Mouse (Mus musculus) brain, embryonic 14.5 days (tissue): ENCODE data around the gene Slc6a3. TPM values are rescaled to one million over a fixed set of nuclear protein-coding genes. Genes with fewer than 3 reads are reported as not detected.

Experiments used
- DNase-seq: peaks from one replicate; pipeline ENCODE4 v3.0.0-alpha.2; 2011; ENCODE audit warnings: low read depth
- CTCF ChIP-seq: fragments of 200-500 bp; IDR thresholded peaks from 2 replicates; pipeline ENCODE4 v1.5.1; 2012; ENCODE audit warnings: inconsistent platforms, mild to moderate bottlenecking, moderate library complexity, borderline replicate concordance; ENCODE audit not compliant: insufficient read depth, insufficient read length; ENCODE audit errors: extremely low read depth
- POLR2A ChIP-seq: fragments of 200-500 bp; IDR thresholded peaks from 2 replicates; pipeline ENCODE4 v1.6.1; 2012; ENCODE audit warnings: mild to moderate bottlenecking, inconsistent platforms, borderline replicate concordance; ENCODE audit not compliant: poor library complexity, insufficient read depth, insufficient read length, severe bottlenecking; ENCODE audit errors: extremely low read depth
- polyA plus RNA-seq: library from polyadenylated mRNA; depleted of rRNA; stranded (reverse); fragments of >200 nt; gene quantifications from 2 replicates; pipeline ENCODE4 v1.2.3, GENCODE M21; 2012; rRNA removed

The Slc6a3 gene
- polyA plus RNA-seq, 1 experiment = 2.7 TPM

- no peak for DNase-seq
- TF ChIP-seq CTCF = no peak
- TF ChIP-seq POLR2A = no peak
Observed at GRCm38 (mm10) chr13:73600217-73600616, 63.7 kb downstream of the Slc6a3 start.

GRCm38 (mm10) chr13:73603046-73603445, 66.5 kb downstream of the Slc6a3 start:
- DNase-seq = no peak
- TF ChIP-seq CTCF (no peak), POLR2A (no peak)

- peak; percentile 99 for DNase-seq
- TF ChIP-seq POLR2A = peak; percentile 61; the same call in 1 of the 2 replicates
- no peak for TF ChIP-seq CTCF
Observed at GRCm38 (mm10) chr13:73603522-73604155, 67.1 kb downstream of the Slc6a3 start, which contains the start of gene Clptm1l. TSS of gene Clptm1l (plus strand) at chr13:73604006.

- TF ChIP-seq CTCF (no peak), POLR2A (no peak)
- no peak for DNase-seq
Observed at GRCm38 (mm10) chr13:73604156-73604957, 67.8 kb downstream of the Slc6a3 start.

GRCm38 (mm10) chr13:73618406-73618805, 81.9 kb downstream of the Slc6a3 start:
- no peak for TF ChIP-seq POLR2A
- no peak for TF ChIP-seq CTCF
- DNase-seq = no peak

GRCm38 (mm10) chr13:73620637-73621036, 84.1 kb downstream of the Slc6a3 start:
- TF ChIP-seq POLR2A = no peak
- no peak; the same call in 1 of the 2 replicates for TF ChIP-seq CTCF
- DNase-seq = peak; percentile 25

GRCm38 (mm10) chr13:73626410-73626744, 89.8 kb downstream of the Slc6a3 start:
- TF ChIP-seq CTCF (no peak), POLR2A (no peak)
- DNase-seq = no peak

GRCm38 (mm10) chr13:73626745-73627549, 90.4 kb downstream of the Slc6a3 start, which contains the start of gene Tert:
TSS of gene Tert (plus strand) at chr13:73626911.
- DNase-seq = peak; percentile 83
- TF ChIP-seq POLR2A (0 out of 2 replicates have a peak, but pooled peaks have one; percentile 15), CTCF (peak; percentile 41; the same call in 1 of the 2 replicates)

Other genes with a start within 250 kb of the Slc6a3 start
- gene Mrpl36, start 208.2 kb upstream of the Slc6a3 start, polyA plus RNA-seq = 58.7 and 91.7 TPM in 2 replicates
- 198 and 233 TPM in 2 replicates for gene Ndufs6, start 208.2 kb upstream of the Slc6a3 start, polyA plus RNA-seq
- gene Lpcat1, start 69.5 kb upstream of the Slc6a3 start, polyA plus RNA-seq = 91.4 and 99.1 TPM in 2 replicates
- 138 and 161 TPM in 2 replicates for gene Clptm1l, start 67.3 kb downstream of the Slc6a3 start, polyA plus RNA-seq
- 17.2 and 21.5 TPM in 2 replicates for gene Tert, start 90.2 kb downstream of the Slc6a3 start, polyA plus RNA-seq
- not detected in 2 replicates for gene Slc6a18, start 141.3 kb downstream of the Slc6a3 start, polyA plus RNA-seq
- gene Slc6a19, start 168.1 kb downstream of the Slc6a3 start, polyA plus RNA-seq = 0.19 and 0.45 TPM in 2 replicates
- 24.8 and 33.8 TPM in 2 replicates for gene Slc12a7, start 196.3 kb downstream of the Slc6a3 start, polyA plus RNA-seq